In the genomic region with DNA sequence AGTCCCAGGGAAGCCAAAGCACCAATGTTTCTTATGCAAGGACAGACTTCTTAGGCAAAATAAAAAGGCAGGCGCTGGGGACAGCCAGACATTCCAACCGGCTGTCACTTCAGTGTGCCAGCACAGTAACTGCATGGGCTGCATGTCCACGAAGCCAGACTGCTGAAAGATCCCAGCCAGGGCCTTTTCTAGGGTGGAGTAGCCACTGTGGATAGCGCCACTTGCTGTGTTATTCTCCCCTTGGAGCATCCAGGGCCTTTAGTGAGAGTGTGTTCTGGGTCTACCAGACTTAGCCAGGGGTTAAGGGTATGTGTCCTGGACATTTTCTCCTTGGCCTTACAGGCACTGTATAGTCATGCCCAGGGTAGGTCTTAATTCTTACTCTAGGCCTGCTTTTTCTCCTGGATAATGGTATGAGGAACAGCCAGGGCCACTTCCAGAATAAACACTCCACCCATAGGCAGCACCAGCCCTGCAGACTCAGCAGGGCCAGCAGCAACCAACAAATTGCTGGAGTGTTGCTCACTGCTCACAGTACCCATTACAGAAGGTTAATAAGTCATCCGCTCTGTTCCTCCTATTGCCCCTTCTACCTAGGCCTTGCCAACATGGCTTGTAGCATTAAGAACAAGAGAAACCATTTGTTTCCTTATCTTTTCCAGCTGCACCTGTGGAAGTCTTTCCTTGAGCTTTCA, we compare ENCODE assay signal across 8 mouse cellular contexts. TPM values are rescaled to one million over a fixed set of nuclear protein-coding genes. Genes with fewer than 3 reads are reported as not detected.
DNase-seq lines count a peak whose midpoint lies in the region; ATAC-seq and TF ChIP-seq lines count a peak whose summit lies in the region.

No protein-coding gene starts in this region.

- no peak overlapping the region for H3K4me3 ChIP-seq in CH12.LX (replicated peaks in 1 of 3; ENCODE audit: low read depth in 2 of 3, low read length in 2 of 3, poor library complexity in 1 of 3)
- H3K4me3 ChIP-seq in embryonic facial prominence, embryonic 10.5 days: peak overlapping the region; percentile 58; the same call in 1 of the 2 replicates
- no peak overlapping the region for H3K4me3 ChIP-seq in hindbrain, embryonic 16.5 days (ENCODE audit: low read length)
- no peak overlapping the region for H3K4me3 ChIP-seq in liver, embryonic 15.5 days (replicated peaks)
- no peak overlapping the region for H3K4me3 ChIP-seq in stomach, embryonic 15.5 days (replicated peaks)
- no peak overlapping the region for H3K4me3 ChIP-seq in cerebellum, adult 2 months (replicated peaks; ENCODE audit: insufficient read depth, low read depth, low read length)

- no peaks in the 10 kb centered on the region for H3K36me3 ChIP-seq in CH12.LX (replicated peaks in 1 of 2; ENCODE audit: control insufficient read depth in 1 of 2, insufficient read depth in 1 of 2, low read length in 1 of 2)
- peaks cover 13% of the 10 kb centered on the region for H3K36me3 ChIP-seq in embryonic facial prominence, embryonic 10.5 days (replicated peaks)
- H3K36me3 ChIP-seq in hindbrain, embryonic 16.5 days (ENCODE audit: control insufficient read depth, insufficient read depth, low read length): peaks cover 4% of the 10 kb centered on the region; the same call in 1 of the 2 replicates
- 0 out of 2 replicates have a peak, but pooled peaks cover 4% of the 10 kb centered on the region for H3K36me3 ChIP-seq in liver, embryonic 15.5 days (replicated peaks)
- H3K36me3 ChIP-seq in stomach, embryonic 15.5 days: 0 out of 2 replicates have a peak, but pooled peaks cover 4% of the 10 kb centered on the region

- in situ Hi-C loops in CH12.LX (cut with MboI; ENCODE audit: low pct_ligation_motif_present, low pct_unique_long_range_greater_than_20kb, low sequenced_read_pairs): no loop called here

- TF ChIP-seq POLR2A in CH12.LX (IDR thresholded peaks at IDR 0.05; ENCODE audit: low read depth, low read length): no peak
- no peak for TF ChIP-seq POLR2A in cerebellum, adult 2 months (IDR thresholded peaks at IDR 0.05; ENCODE audit: borderline replicate concordance, insufficient read depth, low read length)

- no peak for TF ChIP-seq RAD21 in CH12.LX (IDR thresholded peaks at IDR 0.05; ENCODE audit: low read depth, low read length)

- WGBS in embryonic facial prominence, embryonic 10.5 days: 57% methylated on average over 5 of the region's 5 CpGs
- 50% methylated on average over 5 of the region's 5 CpGs for WGBS in hindbrain, embryonic 16.5 days
- WGBS in liver, embryonic 15.5 days (ENCODE audit: insufficient replicate concordance): 73% methylated on average over 5 of the region's 5 CpGs
- 51% methylated on average over 5 of the region's 5 CpGs for WGBS in stomach, embryonic 15.5 days
- 58% methylated on average over 5 of the region's 5 CpGs for WGBS in cerebellum, adult 2 months

- no peak for TF ChIP-seq CTCF in CH12.LX (conservative IDR thresholded peaks at IDR 0.05 in 1 of 2, IDR thresholded peaks at IDR 0.05 in 1 of 2; ENCODE audit: low read depth in 2 of 2, low read length in 2 of 2)
- TF ChIP-seq CTCF in cerebellum, adult 2 months (IDR thresholded peaks at IDR 0.05; ENCODE audit: borderline replicate concordance, insufficient read depth, low read depth, low read length): no peak

- H3K4me2 ChIP-seq in CH12.LX (ENCODE audit: insufficient read depth, low read depth, poor library complexity, severe bottlenecking): no peak overlapping the region
- no peak overlapping the region for H3K4me2 ChIP-seq in hindbrain, embryonic 16.5 days (ENCODE audit: low read length)
- H3K4me2 ChIP-seq in liver, embryonic 15.5 days: peak overlapping the region; percentile 88
- peak overlapping the region; percentile 54; the same call in 1 of the 2 replicates for H3K4me2 ChIP-seq in stomach, embryonic 15.5 days

- H3K9me3 ChIP-seq in CH12.LX (replicated peaks; ENCODE audit: low read length): no peaks in the 10 kb centered on the region
- no peaks in the 10 kb centered on the region for H3K9me3 ChIP-seq in embryonic facial prominence, embryonic 10.5 days
- no peaks in the 10 kb centered on the region for H3K9me3 ChIP-seq in hindbrain, embryonic 16.5 days (ENCODE audit: control insufficient read depth, low read length)
- no peaks in the 10 kb centered on the region for H3K9me3 ChIP-seq in liver, embryonic 15.5 days (replicated peaks)
- no peaks in the 10 kb centered on the region for H3K9me3 ChIP-seq in stomach, embryonic 15.5 days

- dilution Hi-C loops in CH12.LX (cut with MboI; ENCODE audit: extremely low pct_ligation_motif_present, extremely low pct_unique_long_range_greater_than_20kb, low sequenced_read_pairs): no loop called here

- H3K27ac ChIP-seq in CH12.LX (ENCODE audit: insufficient read depth, low read depth): no peak overlapping the region
- peak overlapping the region; percentile 91 for H3K27ac ChIP-seq in embryonic facial prominence, embryonic 10.5 days (replicated peaks)
- H3K27ac ChIP-seq in hindbrain, embryonic 16.5 days (ENCODE audit: low read depth, low read length): peak overlapping the region; percentile 34; the same call in 1 of the 2 replicates
- peak overlapping the region; percentile 79 for H3K27ac ChIP-seq in liver, embryonic 15.5 days (replicated peaks)
- peak overlapping the region; percentile 90 for H3K27ac ChIP-seq in stomach, embryonic 15.5 days
- H3K27ac ChIP-seq in cerebellum, adult 2 months (ENCODE audit: insufficient read depth, low read length): no peak overlapping the region

- TF ChIP-seq EP300 in CH12.LX (IDR thresholded peaks at IDR 0.05; ENCODE audit: low read length): no peak

- no peak for DNase-seq in CH12.LX (ENCODE audit: extremely low read depth)
- DNase-seq in embryonic facial prominence, embryonic 10.5 days (ENCODE audit: low spot score): peak; percentile 18
- no peak for DNase-seq in frontal cortex, postnatal 36 days (ENCODE audit: low spot score in 2 of 2)
- DNase-seq in cerebellum, adult 2 months: no peak
- DNase-seq in spleen, adult 12 weeks (ENCODE audit: low spot score): no peak

- H3K27me3 ChIP-seq in CH12.LX (replicated peaks): no peaks in the 10 kb centered on the region
- no peaks in the 10 kb centered on the region for H3K27me3 ChIP-seq in embryonic facial prominence, embryonic 10.5 days (replicated peaks; ENCODE audit: low read depth, poor library complexity, severe bottlenecking)
- no peaks in the 10 kb centered on the region for H3K27me3 ChIP-seq in hindbrain, embryonic 16.5 days (replicated peaks; ENCODE audit: control insufficient read depth, insufficient read depth, low read length)
- peaks cover 20% of the 10 kb centered on the region for H3K27me3 ChIP-seq in liver, embryonic 15.5 days
- H3K27me3 ChIP-seq in stomach, embryonic 15.5 days (replicated peaks): no peaks in the 10 kb centered on the region
- H3K27me3 ChIP-seq in cerebellum, adult 2 months (ENCODE audit: control insufficient read depth, insufficient read depth, low read length): no peaks in the 10 kb centered on the region

- no peak for ATAC-seq in hindbrain, embryonic 16.5 days
- no peak for ATAC-seq in liver, embryonic 15.5 days (ENCODE audit: insufficient read depth)
- no peak for ATAC-seq in stomach, embryonic 15.5 days (ENCODE audit: insufficient read depth, low FRiP score, low read depth)

- H3K4me1 ChIP-seq in CH12.LX (ENCODE audit: control insufficient read depth in 1 of 2, insufficient read depth in 2 of 2): peaks cover 20 to 43% of the 10 kb centered on the region in 2 experiments
- H3K4me1 ChIP-seq in embryonic facial prominence, embryonic 10.5 days: peaks cover 32% of the 10 kb centered on the region
- H3K4me1 ChIP-seq in hindbrain, embryonic 16.5 days (ENCODE audit: control insufficient read depth, insufficient read depth, low read depth, low read length): peaks cover 15% of the 10 kb centered on the region
- H3K4me1 ChIP-seq in liver, embryonic 15.5 days (replicated peaks): peaks cover 39% of the 10 kb centered on the region
- H3K4me1 ChIP-seq in stomach, embryonic 15.5 days: peaks cover 20% of the 10 kb centered on the region
- H3K4me1 ChIP-seq in cerebellum, adult 2 months (ENCODE audit: control insufficient read depth, insufficient read depth, low read length): peaks cover 5% of the 10 kb centered on the region; the same call in 1 of the 2 replicates

- no peaks in the 10 kb centered on the region for H3K79me2 ChIP-seq in CH12.LX (replicated peaks; ENCODE audit: control insufficient read depth, extremely low read depth, insufficient read depth, poor library complexity, severe bottlenecking)

- 0 out of 2 replicates have a peak overlapping the region, but pooled peaks have one; percentile 42 for H3K9ac ChIP-seq in CH12.LX (ENCODE audit: insufficient read depth, low read depth)
- no peak overlapping the region; the same call in 1 of the 2 replicates for H3K9ac ChIP-seq in hindbrain, embryonic 16.5 days (ENCODE audit: low read depth, low read length)
- no peak overlapping the region for H3K9ac ChIP-seq in liver, embryonic 15.5 days
- H3K9ac ChIP-seq in stomach, embryonic 15.5 days: no peak overlapping the region

RNA-seq across cellular contexts. Expression of a gene that starts 6.8 kb away (rescaled TPM):
- 2.1 and 2.5 TPM in 2 replicates for total RNA-seq in CH12.LX (2012; rRNA removed)
- total RNA-seq in CH12.LX (2014; rRNA removed): 0.39 and 0.59 TPM in 2 replicates
- 3.2 and 3.3 TPM in 2 replicates for polyA plus RNA-seq in CH12.LX (2012; ENCODE audit: insufficient read length, low read depth)
- polyA plus RNA-seq in embryonic facial prominence, embryonic 10.5 days (2016; fragmentation: Nextera tagmentation; extraction: Ambion mirVana): 22.2 and 22.3 TPM in 2 replicates
- 13.0 and 14.2 TPM in 2 replicates for polyA plus RNA-seq in hindbrain, embryonic 16.5 days (2015; fragmentation: Nextera tagmentation; extraction: Ambion mirVana)
- 2.0 and 2.3 TPM in 2 replicates for polyA plus RNA-seq in liver, embryonic 15.5 days (2015; fragmentation: Nextera tagmentation; extraction: Ambion mirVana)
- polyA plus RNA-seq in stomach, embryonic 15.5 days (2015; fragmentation: Nextera tagmentation; extraction: Ambion mirVana): 27.9 and 30.6 TPM in 2 replicates
- polyA plus RNA-seq in cerebellum, adult 2 months (2012; rRNA removed): 16.0 and 19.5 TPM in 2 replicates

RNA-seq across cellular contexts. Expression of a gene that starts 28.0 kb away (rescaled TPM):
- total RNA-seq in CH12.LX (2012; rRNA removed) (23.5 and 27.5 TPM in 2 replicates), CH12.LX (2014; rRNA removed) (24.0 and 25.0 TPM in 2 replicates)
- 43.3 and 46.6 TPM in 2 replicates for polyA plus RNA-seq in CH12.LX (2012; ENCODE audit: insufficient read length, low read depth)
- polyA plus RNA-seq in embryonic facial prominence, embryonic 10.5 days (2016; fragmentation: Nextera tagmentation; extraction: Ambion mirVana): 37.7 and 39.5 TPM in 2 replicates
- polyA plus RNA-seq in hindbrain, embryonic 16.5 days (2015; fragmentation: Nextera tagmentation; extraction: Ambion mirVana): 8.5 and 10.6 TPM in 2 replicates
- 5.6 and 6.4 TPM in 2 replicates for polyA plus RNA-seq in liver, embryonic 15.5 days (2015; fragmentation: Nextera tagmentation; extraction: Ambion mirVana)
- polyA plus RNA-seq in stomach, embryonic 15.5 days (2015; fragmentation: Nextera tagmentation; extraction: Ambion mirVana): 20.3 and 22.4 TPM in 2 replicates
- 9.8 and 9.9 TPM in 2 replicates for polyA plus RNA-seq in cerebellum, adult 2 months (2012; rRNA removed)

RNA-seq across cellular contexts. Expression of a gene that starts 37.1 kb away (rescaled TPM):
- total RNA-seq in CH12.LX (2012; rRNA removed): 152 and 158 TPM in 2 replicates
- 93.3 and 103 TPM in 2 replicates for total RNA-seq in CH12.LX (2014; rRNA removed)
- polyA plus RNA-seq in CH12.LX (2012; ENCODE audit: insufficient read length, low read depth): 11.6 and 38.2 TPM in 2 replicates
- polyA plus RNA-seq in embryonic facial prominence, embryonic 10.5 days (2016; fragmentation: Nextera tagmentation; extraction: Ambion mirVana): 92.6 and 97.5 TPM in 2 replicates
- 139 and 150 TPM in 2 replicates for polyA plus RNA-seq in hindbrain, embryonic 16.5 days (2015; fragmentation: Nextera tagmentation; extraction: Ambion mirVana)
- polyA plus RNA-seq in liver, embryonic 15.5 days (2015; fragmentation: Nextera tagmentation; extraction: Ambion mirVana): 41.1 and 53.2 TPM in 2 replicates
- polyA plus RNA-seq in stomach, embryonic 15.5 days (2015; fragmentation: Nextera tagmentation; extraction: Ambion mirVana): 46.5 and 75.7 TPM in 2 replicates
- polyA plus RNA-seq in cerebellum, adult 2 months (2012; rRNA removed): 121 and 132 TPM in 2 replicates

RNA-seq across cellular contexts. Expression of a gene that starts 46.0 kb away (rescaled TPM):
- 44.6 and 60.3 TPM in 2 replicates for total RNA-seq in CH12.LX (2012; rRNA removed)
- 62.7 and 88.8 TPM in 2 replicates for total RNA-seq in CH12.LX (2014; rRNA removed)
- 71.3 and 77.9 TPM in 2 replicates for polyA plus RNA-seq in CH12.LX (2012; ENCODE audit: insufficient read length, low read depth)
- polyA plus RNA-seq in embryonic facial prominence, embryonic 10.5 days (2016; fragmentation: Nextera tagmentation; extraction: Ambion mirVana): 25.5 and 26.6 TPM in 2 replicates
- 16.3 and 27.7 TPM in 2 replicates for polyA plus RNA-seq in hindbrain, embryonic 16.5 days (2015; fragmentation: Nextera tagmentation; extraction: Ambion mirVana)
- 3.2 and 5.3 TPM in 2 replicates for polyA plus RNA-seq in liver, embryonic 15.5 days (2015; fragmentation: Nextera tagmentation; extraction: Ambion mirVana)
- polyA plus RNA-seq in stomach, embryonic 15.5 days (2015; fragmentation: Nextera tagmentation; extraction: Ambion mirVana): 9.3 and 13.7 TPM in 2 replicates
- 8.8 and 10.0 TPM in 2 replicates for polyA plus RNA-seq in cerebellum, adult 2 months (2012; rRNA removed)

RNA-seq across cellular contexts. Expression of a gene that starts 52.1 kb away (rescaled TPM):
- 1.4 and 2.0 TPM in 2 replicates for total RNA-seq in CH12.LX (2012; rRNA removed)
- total RNA-seq in CH12.LX (2014; rRNA removed): 2.2 TPM in 2 replicates
- polyA plus RNA-seq in CH12.LX (2012; ENCODE audit: insufficient read length, low read depth): 4.1 and 5.0 TPM in 2 replicates
- polyA plus RNA-seq in embryonic facial prominence, embryonic 10.5 days (2016; fragmentation: Nextera tagmentation; extraction: Ambion mirVana): 14.4 and 16.2 TPM in 2 replicates
- 6.0 and 7.0 TPM in 2 replicates for polyA plus RNA-seq in hindbrain, embryonic 16.5 days (2015; fragmentation: Nextera tagmentation; extraction: Ambion mirVana)
- 2.4 and 2.8 TPM in 2 replicates for polyA plus RNA-seq in liver, embryonic 15.5 days (2015; fragmentation: Nextera tagmentation; extraction: Ambion mirVana)
- polyA plus RNA-seq in stomach, embryonic 15.5 days (2015; fragmentation: Nextera tagmentation; extraction: Ambion mirVana): 17.2 and 17.3 TPM in 2 replicates
- 6.4 and 6.5 TPM in 2 replicates for polyA plus RNA-seq in cerebellum, adult 2 months (2012; rRNA removed)

Comparison
In these comparisons a context has a peak if more than half of its experiments do, and no peak if none do; other contexts are left out.
1. H3K27ac ChIP-seq: peak in embryonic facial prominence, embryonic 10.5 days (single experiment), hindbrain, embryonic 16.5 days (single experiment), liver, embryonic 15.5 days (single experiment) and stomach, embryonic 15.5 days (single experiment); none in CH12.LX (single experiment) and cerebellum, adult 2 months (single experiment).
2. H3K4me2 ChIP-seq: peak in liver, embryonic 15.5 days (single experiment) and stomach, embryonic 15.5 days (single experiment); none in CH12.LX (single experiment) and hindbrain, embryonic 16.5 days (single experiment).